Mouse (Mus musculus): ENCODE measurements around the gene Cdsn.
A peak's percentile ranks its signal among the peaks of the same experiment; 100 is the strongest.

GRCm38 (mm10) chr17:35516652-35517500 is 35.1 kb upstream of the Cdsn start, which contains the start of the genes Tcf19 and Cchcr1:
- peak; percentile 87 for TF ChIP-seq CHD2 (IDR thresholded peaks at IDR 0.05; ENCODE audit: low read depth, low read length)
- TF ChIP-seq MAFK (IDR thresholded peaks at IDR 0.05; ENCODE audit: insufficient read depth, low read depth, low read length) = no peak
